In the genomic region with DNA sequence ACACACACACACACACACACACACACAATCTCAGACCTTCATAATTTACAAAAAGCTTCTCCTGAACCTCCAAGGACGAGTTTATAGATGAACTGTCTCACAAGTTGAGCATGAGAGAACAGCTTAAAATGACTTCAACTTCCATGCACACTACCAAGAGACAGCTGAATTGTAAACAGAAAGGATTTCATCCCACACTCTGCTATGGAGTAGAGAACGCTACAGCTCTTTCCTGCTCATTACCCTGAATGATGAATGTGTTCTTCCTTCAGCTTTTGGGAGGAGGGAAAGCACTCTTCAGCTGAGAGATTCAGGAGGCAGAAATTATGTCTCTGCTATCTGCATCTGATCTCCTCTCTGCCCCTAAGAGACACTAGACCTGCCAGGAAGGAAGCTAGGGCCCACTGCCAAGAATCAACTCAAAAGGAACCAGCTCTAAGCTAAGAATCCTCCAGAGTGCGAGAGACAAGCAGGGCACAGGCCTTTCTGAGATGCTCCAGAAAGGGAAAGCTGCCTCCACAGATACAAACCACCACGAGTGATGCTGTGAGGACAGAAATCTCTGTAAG, we compare ENCODE assay signal across 8 mouse cellular contexts.
DNase-seq lines count a peak whose midpoint lies in the region; ATAC-seq lines count a peak whose summit lies in the region.

No protein-coding gene starts in this region.

- H3K36me3 ChIP-seq in limb, embryonic 13.5 days = no peaks in the 10 kb centered on the region
- no peaks in the 10 kb centered on the region for H3K36me3 ChIP-seq in limb, embryonic 10.5 days

- H3K4me1 ChIP-seq in limb, embryonic 13.5 days = peaks cover 28% of the 10 kb centered on the region
- peaks cover 10% of the 10 kb centered on the region for H3K4me1 ChIP-seq in limb, embryonic 10.5 days

- H3K27ac ChIP-seq in limb, embryonic 13.5 days = peak overlapping the region; percentile 11; the same call in 1 of the 2 replicates
- H3K27ac ChIP-seq in limb, embryonic 10.5 days = no peak overlapping the region

- no peak overlapping the region for H3K4me2 ChIP-seq in limb, embryonic 13.5 days (replicated peaks)

- H3K27me3 ChIP-seq in limb, embryonic 13.5 days = no peaks in the 10 kb centered on the region
- H3K27me3 ChIP-seq in limb, embryonic 10.5 days (ENCODE audit: low read depth, poor library complexity, severe bottlenecking) = no peaks in the 10 kb centered on the region

- no peak overlapping the region for H3K4me3 ChIP-seq in limb, embryonic 13.5 days
- no peak overlapping the region for H3K4me3 ChIP-seq in limb, embryonic 10.5 days

- peak overlapping the region; percentile 25 for H3K9ac ChIP-seq in limb, embryonic 13.5 days

- WGBS in limb, embryonic 13.5 days = 57% methylated on average over 4 of the region's 4 CpGs
- WGBS in limb, embryonic 10.5 days = 62% methylated on average over 4 of the region's 4 CpGs

- no peak for ATAC-seq in limb, embryonic 13.5 days (ENCODE audit: low FRiP score, low read depth)
- 0 out of 2 replicates have a peak, but pooled peaks have one; percentile 39 for ATAC-seq in common myeloid progenitor, adult 5-6 weeks (replicated peaks; ENCODE audit: low read depth, poor library complexity, severe bottlenecking)

- peak; percentile 26 for DNase-seq in adrenal gland, adult 2 months
- DNase-seq in adrenal gland, postnatal 4 days (ENCODE audit: low spot score in 2 of 2) = no peak
- DNase-seq in limb, embryonic 10.5 days (ENCODE audit: low spot score) = no peak
- peak; percentile 31 to 61 for DNase-seq in kidney, postnatal 36 days
- no peak for DNase-seq in testis, postnatal 10 days (ENCODE audit: low spot score)
- no peak for DNase-seq in layer of hippocampus, adult 9-10 months (ENCODE audit: low spot score)

- no peaks in the 10 kb centered on the region for H3K9me3 ChIP-seq in limb, embryonic 13.5 days
- no peaks in the 10 kb centered on the region for H3K9me3 ChIP-seq in limb, embryonic 10.5 days (replicated peaks)

Comparison
In these comparisons a context has a peak if more than half of its experiments do, and no peak if none do; other contexts are left out.
1. DNase-seq: peak in adrenal gland, adult 2 months (single experiment) and kidney, postnatal 36 days (2 of 2); none in adrenal gland, postnatal 4 days (0 of 2), limb, embryonic 10.5 days (single experiment), testis, postnatal 10 days (single experiment) and layer of hippocampus, adult 9-10 months (single experiment).